Mouse (Mus musculus) spleen, adult 18-20 months (tissue): ENCODE measurements around the gene Cnksr1.
A peak's percentile ranks its signal among the peaks of the same experiment; 100 is the strongest.

ENCODE experiments used
- DNase-seq, 2 experiments: peaks; one replicate each; pipeline ENCODE4 v3.0.0; 2022; ENCODE audit warnings: mixed read lengths in 2 of 2

The Cnksr1 gene

GRCm38 (mm10) chr4:134186268-134186667, 51.9 kb downstream of the Cnksr1 start:
- DNase-seq = peak in 1 of 2 experiments; percentile 16

- no peak for DNase-seq
These were observed 52.6 kb downstream of the Cnksr1 start for GRCm38 (mm10) chr4:134185569-134185968.

GRCm38 (mm10) chr4:134183711-134184110, 54.5 kb downstream of the Cnksr1 start:
- DNase-seq = no peak

GRCm38 (mm10) chr4:134181825-134182224, 56.4 kb downstream of the Cnksr1 start:
- DNase-seq = no peak

GRCm38 (mm10) chr4:134181112-134181511, 57.1 kb downstream of the Cnksr1 start:
- no peak for DNase-seq
